Mouse (Mus musculus): ENCODE measurements around the gene Ccdc157. TPM values are rescaled to one million over a fixed set of nuclear protein-coding genes. Genes with fewer than 3 reads are reported as not detected.
A peak's percentile ranks its signal among the peaks of the same experiment; 100 is the strongest.

Ccdc157 gene
- polyA plus RNA-seq, 1 experiment from 2014 or later: 9.1 TPM

DNA sequence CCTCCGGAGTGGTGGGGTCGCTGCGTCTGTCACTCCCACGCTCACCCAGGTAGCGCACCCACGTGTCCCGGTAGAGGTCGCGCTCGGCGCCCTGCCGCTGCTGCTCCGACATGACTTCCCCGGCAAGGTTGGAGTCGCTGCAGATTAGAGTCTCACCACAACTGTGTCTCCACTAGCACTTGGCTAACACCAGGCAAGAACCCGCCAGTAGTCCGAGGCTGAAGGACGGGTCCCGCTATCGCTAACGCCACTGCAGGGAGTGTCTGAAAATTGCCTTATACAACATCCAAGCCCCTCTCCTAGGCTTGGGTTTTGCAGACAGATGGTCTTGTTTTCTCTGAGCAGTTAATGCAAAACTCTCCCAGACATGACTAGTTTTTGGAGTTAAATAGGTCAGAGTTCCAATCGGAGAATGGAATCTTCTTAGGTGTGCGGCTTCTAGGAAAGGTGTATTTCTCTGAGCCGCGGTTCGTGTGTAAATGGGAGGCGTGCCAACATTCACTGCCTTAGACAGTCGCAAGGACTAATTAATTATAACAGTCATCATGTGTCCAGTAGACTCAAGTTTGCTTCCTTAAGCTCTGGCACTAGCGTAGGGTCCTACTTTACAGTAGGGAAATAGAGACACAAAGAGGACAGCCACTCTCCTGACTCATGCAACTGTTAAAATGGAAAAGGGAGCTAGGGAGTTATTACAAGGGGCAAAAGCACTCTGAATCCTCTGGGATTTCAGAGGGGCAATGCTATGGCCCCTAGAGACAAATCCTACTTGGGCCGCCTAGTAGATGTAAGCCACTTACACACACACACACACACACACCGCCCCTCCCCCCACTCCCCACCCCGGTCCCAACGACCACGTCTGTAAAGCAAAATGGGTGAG is 64.7 kb downstream of the Ccdc157 start, which contains the start of gene Mtfp1:
TSS of gene Mtfp1 (minus strand) at position 275 of the 883 bp plus-strand sequence.
- Histone ChIP-seq H3K27me3 (ENCODE audit: control insufficient read depth, insufficient read depth, low read depth, low read length) (no peaks in the 10 kb centered on the region), H3K4me1 (ENCODE audit: control insufficient read depth, insufficient read depth, low read length) (peaks cover 24% of the 10 kb centered on the region), H3K4me2 (ENCODE audit: low read length) (peak within 1 kb of the TSS; percentile 96), H3K36me3 (ENCODE audit: control insufficient read depth, insufficient read depth, low read length) (peaks cover 12% of the 10 kb centered on the region), H3K9ac (ENCODE audit: low read depth, low read length) (peak within 1 kb of the TSS; percentile 68), H3K27ac (ENCODE audit: low read length) (peak within 1 kb of the TSS; percentile 87), H3K4me3 (ENCODE audit: low read depth, low read length) (peak within 1 kb of the TSS; percentile 55), H3K9me3 (replicated peaks; ENCODE audit: control insufficient read depth, low read length, poor library complexity, severe bottlenecking) (no peaks in the 10 kb centered on the region)
- 6% methylated on average over 34 of the region's 34 CpGs for WGBS
- ATAC-seq: no peak

DNA sequence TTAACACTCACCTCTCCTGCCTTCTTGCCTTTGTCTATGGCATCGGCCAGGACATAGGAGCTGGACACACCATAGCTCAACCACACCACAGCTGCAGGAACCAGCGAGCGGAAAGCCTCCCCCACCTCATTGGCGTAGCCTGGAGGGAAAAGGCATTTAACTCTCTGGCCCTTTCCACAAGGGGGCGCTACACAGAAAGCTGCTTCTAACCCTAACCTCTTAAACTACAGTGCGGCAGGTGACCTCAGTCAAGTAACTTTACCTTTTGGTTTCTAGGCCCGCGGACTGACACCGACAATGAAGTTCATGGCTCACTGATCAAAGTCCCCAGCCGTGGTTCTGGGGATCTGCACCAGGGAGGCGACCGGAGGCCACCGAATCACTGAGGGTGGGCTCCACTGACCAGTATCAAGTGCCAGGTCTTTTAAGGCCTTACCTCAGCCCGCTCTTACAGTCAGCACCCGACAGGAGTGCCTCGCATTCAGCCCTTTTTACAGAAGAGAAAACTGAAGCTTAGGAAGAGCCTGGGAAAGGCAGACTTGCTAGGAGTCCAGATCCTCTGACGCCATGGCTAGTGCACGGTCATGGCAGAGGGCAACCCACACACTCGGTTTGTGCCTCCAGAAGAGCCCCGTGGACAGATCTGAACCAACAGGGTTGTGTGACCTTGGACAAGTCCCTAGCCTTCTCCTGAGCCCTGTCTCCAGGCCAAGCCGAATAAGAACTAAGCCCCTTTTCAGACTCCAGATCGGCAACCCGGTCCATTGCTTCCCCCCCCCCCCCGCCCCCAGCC is 65.5 kb downstream of the Ccdc157 start:
- peak overlapping the region; percentile 69 for H3K27ac ChIP-seq (ENCODE audit: low read length)
- no peak for ATAC-seq
- peak overlapping the region; percentile 96 for H3K4me2 ChIP-seq (ENCODE audit: low read length)
- H3K27me3 ChIP-seq (ENCODE audit: control insufficient read depth, insufficient read depth, low read depth, low read length): no peaks in the 10 kb centered on the region
- H3K9me3 ChIP-seq (replicated peaks; ENCODE audit: control insufficient read depth, low read length, poor library complexity, severe bottlenecking): no peaks in the 10 kb centered on the region
- H3K36me3 ChIP-seq (ENCODE audit: control insufficient read depth, insufficient read depth, low read length): peaks cover 12% of the 10 kb centered on the region
- peak overlapping the region; percentile 55 for H3K4me3 ChIP-seq (ENCODE audit: low read depth, low read length)
- peak overlapping the region; percentile 68 for H3K9ac ChIP-seq (ENCODE audit: low read depth, low read length)
- H3K4me1 ChIP-seq (ENCODE audit: control insufficient read depth, insufficient read depth, low read length): peaks cover 24% of the 10 kb centered on the region
- WGBS: 7% methylated on average over 23 of the region's 24 CpGs

DNA sequence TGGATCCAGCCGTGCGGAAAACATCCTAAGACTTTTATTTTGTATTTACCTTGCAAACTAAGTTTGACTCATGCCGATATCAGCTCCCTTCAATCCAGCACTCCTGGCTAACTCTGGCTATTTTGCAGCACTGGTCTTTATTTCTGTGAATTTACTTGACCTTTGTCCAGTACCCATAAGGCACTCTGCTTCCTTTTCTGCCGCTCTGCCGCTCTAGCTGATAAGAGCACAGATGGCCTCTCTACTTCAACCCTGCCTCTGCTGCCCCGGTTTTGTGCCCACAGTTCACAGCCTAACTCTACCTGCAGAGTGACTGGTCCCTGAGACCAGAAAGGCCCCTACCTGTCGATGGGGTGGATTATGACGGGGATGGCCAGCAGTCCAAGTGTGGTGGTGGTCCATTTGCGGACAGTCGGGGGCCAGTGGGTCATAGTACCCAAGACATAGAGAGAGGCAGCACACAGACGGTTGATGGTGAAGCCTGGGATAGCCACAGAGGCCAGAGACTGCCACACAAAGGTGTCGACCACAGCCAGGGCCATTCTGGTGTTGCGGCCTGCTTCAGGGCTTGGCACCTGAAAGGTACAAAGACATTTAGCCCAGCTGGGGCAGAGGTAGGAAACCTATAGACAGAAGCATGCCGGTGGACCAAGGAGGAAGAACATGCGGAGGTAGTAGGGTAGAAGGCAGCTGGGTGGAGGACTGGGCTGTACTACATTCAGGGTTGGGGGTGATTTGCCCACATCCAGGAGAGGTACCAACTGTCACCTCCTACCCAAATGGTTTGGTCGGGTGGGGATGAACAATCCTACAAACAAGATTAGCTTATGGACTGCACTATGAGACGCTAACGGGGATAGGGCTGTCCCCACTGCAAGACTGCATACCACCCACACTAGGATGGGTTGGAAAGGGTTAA is 66.4 kb downstream of the Ccdc157 start:
- Histone ChIP-seq H3K4me3 (ENCODE audit: low read depth, low read length) (peak overlapping the region; percentile 55), H3K9me3 (replicated peaks; ENCODE audit: control insufficient read depth, low read length, poor library complexity, severe bottlenecking) (no peaks in the 10 kb centered on the region), H3K27me3 (ENCODE audit: control insufficient read depth, insufficient read depth, low read depth, low read length) (no peaks in the 10 kb centered on the region), H3K9ac (ENCODE audit: low read depth, low read length) (no peak overlapping the region), H3K36me3 (ENCODE audit: control insufficient read depth, insufficient read depth, low read length) (peaks cover 12% of the 10 kb centered on the region), H3K27ac (ENCODE audit: low read length) (no peak overlapping the region), H3K4me1 (ENCODE audit: control insufficient read depth, insufficient read depth, low read length) (peaks cover 24% of the 10 kb centered on the region), H3K4me2 (ENCODE audit: low read length) (peak overlapping the region; percentile 96)
- ATAC-seq: no peak
- WGBS: 85% methylated on average over 18 of the region's 18 CpGs

Small RNAs within 50 kb of the gene (microRNA-seq; reads per million reads assigned to microRNA genes)
- gene Mir3060: 6.4 reads per million, percentile 27 among the genes with 10 or more reads in this experiment

Other genes starting within 250 kb of the Ccdc157 start
- gene Slc35e4, start 245.6 kb downstream of the Ccdc157 start, polyA plus RNA-seq (2015; fragmentation: Nextera tagmentation; extraction: Ambion mirVana): 17.4 and 20.7 TPM in 2 replicates
- gene Tcn2, start 228.1 kb downstream of the Ccdc157 start, polyA plus RNA-seq (2015; fragmentation: Nextera tagmentation; extraction: Ambion mirVana): 19.5 and 20.8 TPM in 2 replicates
- gene Pes1, start 196.3 kb downstream of the Ccdc157 start, polyA plus RNA-seq (2015; fragmentation: Nextera tagmentation; extraction: Ambion mirVana): 59.1 and 61.5 TPM in 2 replicates
- 0.25 TPM in 1 of 2 replicates, not detected in the other for gene 4930556J24Rik, start 183.5 kb downstream of the Ccdc157 start, polyA plus RNA-seq (2015; fragmentation: Nextera tagmentation; extraction: Ambion mirVana)
- gene Gal3st1, start 176.7 kb downstream of the Ccdc157 start, polyA plus RNA-seq (2015; fragmentation: Nextera tagmentation; extraction: Ambion mirVana): 7.3 and 8.2 TPM in 2 replicates
- gene Sec14l4, start 128.8 kb downstream of the Ccdc157 start, polyA plus RNA-seq (2015; fragmentation: Nextera tagmentation; extraction: Ambion mirVana): not detected in 2 replicates
- gene Sec14l3, start 95.5 kb downstream of the Ccdc157 start, polyA plus RNA-seq (2015; fragmentation: Nextera tagmentation; extraction: Ambion mirVana): 2.6 and 2.8 TPM in 2 replicates
- gene Mtfp1, start 64.8 kb downstream of the Ccdc157 start, polyA plus RNA-seq (2015; fragmentation: Nextera tagmentation; extraction: Ambion mirVana): 12.8 and 14.4 TPM in 2 replicates
- gene Sec14l2, start 36.9 kb downstream of the Ccdc157 start, polyA plus RNA-seq (2015; fragmentation: Nextera tagmentation; extraction: Ambion mirVana): 4.2 and 4.8 TPM in 2 replicates
- 52.0 and 53.6 TPM in 2 replicates for gene Rnf215, start 25.1 kb downstream of the Ccdc157 start, polyA plus RNA-seq (2015; fragmentation: Nextera tagmentation; extraction: Ambion mirVana)
- gene Sf3a1, start 57 bp upstream of the Ccdc157 start, polyA plus RNA-seq (2015; fragmentation: Nextera tagmentation; extraction: Ambion mirVana): 53.8 and 54.0 TPM in 2 replicates
- 33.6 and 34.8 TPM in 2 replicates for gene Tbc1d10a, start 26.5 kb upstream of the Ccdc157 start, polyA plus RNA-seq (2015; fragmentation: Nextera tagmentation; extraction: Ambion mirVana)
- 2.9 and 4.2 TPM in 2 replicates for gene Castor1, start 57.9 kb upstream of the Ccdc157 start, polyA plus RNA-seq (2015; fragmentation: Nextera tagmentation; extraction: Ambion mirVana)
- gene Osm, start 76.1 kb upstream of the Ccdc157 start, polyA plus RNA-seq (2015; fragmentation: Nextera tagmentation; extraction: Ambion mirVana): 0.08 and 0.19 TPM in 2 replicates
- gene Lif, start 97.3 kb upstream of the Ccdc157 start, polyA plus RNA-seq (2015; fragmentation: Nextera tagmentation; extraction: Ambion mirVana): 0.06 TPM in 1 of 2 replicates, not detected in the other